Mouse (Mus musculus) urinary bladder, postnatal 0 days (tissue): ENCODE measurements around the gene Olfr822. TPM values are rescaled to one million over a fixed set of nuclear protein-coding genes. Genes with fewer than 3 reads are reported as not detected.

Source experiments
- polyA plus RNA-seq: library from polyadenylated mRNA; unstranded; fragments of >200 nt; fragmentation: Nextera tagmentation; extraction: Ambion mirVana; gene quantifications from 2 replicates; pipeline ENCODE4 v1.2.1, GENCODE M21; 2015

Olfr822 gene
- polyA plus RNA-seq = not detected in 2 replicates

GRCm38 (mm10) chr10:130070910-130071309 is at the start of gene Olfr822:
Olfr822 (plus strand) TSS chr10:130071210.

GRCm38 (mm10) chr10:130030048-130030447 is 41.0 kb upstream of the Olfr822 start, which contains the start of gene Olfr821:
Olfr821 (plus strand) TSS chr10:130030348.

GRCm38 (mm10) chr10:130115283-130115682 is 44.3 kb downstream of the Olfr822 start, which contains the start of gene Olfr823:
Olfr823 (minus strand) TSS chr10:130115383.

Other genes with a start within 250 kb of the Olfr822 start
- not detected in 2 replicates for gene Olfr812, start 225.1 kb upstream of the Olfr822 start, polyA plus RNA-seq
- not detected in 2 replicates for gene Olfr813, start 215.8 kb upstream of the Olfr822 start, polyA plus RNA-seq
- not detected in 2 replicates for gene Olfr814, start 191.4 kb upstream of the Olfr822 start, polyA plus RNA-seq
- gene Olfr815, start 165.3 kb upstream of the Olfr822 start, polyA plus RNA-seq = not detected in 2 replicates
- gene Olfr816, start 155.6 kb upstream of the Olfr822 start, polyA plus RNA-seq = not detected in 2 replicates
- gene Olfr818, start 122.1 kb upstream of the Olfr822 start, polyA plus RNA-seq = not detected in 2 replicates
- not detected in 2 replicates for gene Olfr819, start 103.9 kb upstream of the Olfr822 start, polyA plus RNA-seq
- not detected in 2 replicates for gene Olfr247, start 95.1 kb upstream of the Olfr822 start, polyA plus RNA-seq
- not detected in 2 replicates for gene Gm10310, start 86.1 kb upstream of the Olfr822 start, polyA plus RNA-seq
- gene Olfr820, start 58.6 kb upstream of the Olfr822 start, polyA plus RNA-seq = not detected in 2 replicates
- not detected in 2 replicates for gene Olfr821, start 40.9 kb upstream of the Olfr822 start, polyA plus RNA-seq
- not detected in 2 replicates for gene Olfr823, start 44.2 kb downstream of the Olfr822 start, polyA plus RNA-seq
- not detected in 2 replicates for gene Olfr824, start 58.8 kb downstream of the Olfr822 start, polyA plus RNA-seq
- gene Olfr825, start 95.6 kb downstream of the Olfr822 start, polyA plus RNA-seq = not detected in 2 replicates
- not detected in 2 replicates for gene Olfr826, start 113.0 kb downstream of the Olfr822 start, polyA plus RNA-seq
- not detected in 2 replicates for gene Olfr827, start 143.2 kb downstream of the Olfr822 start, polyA plus RNA-seq
- gene Neurod4, start 209.0 kb downstream of the Olfr822 start, polyA plus RNA-seq = not detected in 2 replicates